Mouse (Mus musculus) kidney, embryonic 16.5 days (tissue): ENCODE data around the gene Csta1. TPM values are rescaled to one million over a fixed set of nuclear protein-coding genes. Genes with fewer than 3 reads are reported as not detected.
A peak's percentile ranks its signal among the peaks of the same experiment; 100 is the strongest.

Source experiments
- ATAC-seq: fragments of 200-750 bp; cut with Nextera tagmentation; 2 replicates; pipeline ENCODE4 v1.8.0; 2017; ENCODE audit warnings: moderate TSS enrichment; ENCODE audit not compliant: low FRiP score, low TSS enrichment
- H3K27ac ChIP-seq: fragments of 300-500 bp; sonication (generic); 2 replicates; pipeline ENCODE4 v1.5.1; 2014; ENCODE audit warnings: low read length
- H3K27me3 ChIP-seq: fragments of 300-500 bp; sonication (generic); 2 replicates; pipeline ENCODE4 v1.6.1; 2014; ENCODE audit warnings: low read length, control low read depth, mixed read lengths; ENCODE audit not compliant: insufficient read depth
- H3K36me3 ChIP-seq: fragments of 300-500 bp; sonication (generic); 2 replicates; pipeline ENCODE4 v1.6.1; 2014; ENCODE audit warnings: low read length, control low read depth, mixed read lengths; ENCODE audit not compliant: insufficient read depth
- H3K4me1 ChIP-seq: fragments of 300-500 bp; sonication (generic); 2 replicates; pipeline ENCODE4 v1.6.1; 2014; ENCODE audit warnings: low read length, control low read depth, mixed read lengths; ENCODE audit not compliant: insufficient read depth
- H3K4me2 ChIP-seq: fragments of 300-500 bp; sonication (generic); replicated peaks from 2 replicates; pipeline ENCODE4 v1.6.1; 2014; ENCODE audit warnings: low read depth, low read length
- H3K4me3 ChIP-seq: fragments of 300-500 bp; sonication (generic); 2 replicates; pipeline ENCODE4 v1.5.1; 2014; ENCODE audit warnings: mild to moderate bottlenecking, low read length
- H3K9ac ChIP-seq: fragments of 300-500 bp; sonication (generic); replicated peaks from 2 replicates; pipeline ENCODE4 v1.6.1; 2014; ENCODE audit warnings: low read length
- H3K9me3 ChIP-seq: fragments of 300-500 bp; sonication (generic); 2 replicates; pipeline ENCODE4 v1.6.1; 2016; ENCODE audit warnings: low read length, control low read depth
- WGBS: fragments of 180-500 bp; shearing (Covaris S2); extraction: QIAGEN DNeasy Blood & Tissue Kit; methylation state at CpG from one replicate; pipeline ENCODE4 v1.1.7; 2014; 5-methylcytosine and 5-hydroxymethylcytosine counted together
- polyA plus RNA-seq: library from polyadenylated mRNA; unstranded; fragments of >200 nt; fragmentation: Nextera tagmentation; extraction: Ambion mirVana; gene quantifications from 2 replicates; pipeline ENCODE4 v1.2.1, GENCODE M21; 2015

Gene Csta1
- polyA plus RNA-seq, 1 experiment from 2014 or later, result 0.05 TPM

- Histone ChIP-seq H3K9ac (peak overlapping the region; percentile 93), H3K4me1 (peaks cover 27% of the 10 kb centered on the region), H3K27me3 (no peaks in the 10 kb centered on the region), H3K4me2 (peak overlapping the region; percentile 53), H3K27ac (peak overlapping the region; percentile 100), H3K4me3 (peak overlapping the region; percentile 83), H3K36me3 (no peaks in the 10 kb centered on the region), H3K9me3 (no peaks in the 10 kb centered on the region)
- ATAC-seq, result no peak
- WGBS, result 28% methylated on average over 8 of the region's 8 CpGs
Observed at GRCm38 (mm10) chr16:36072410-36073011, 58.5 kb downstream of the Csta1 start.

- Histone ChIP-seq H3K4me1 (peaks cover 27% of the 10 kb centered on the region), H3K9me3 (no peaks in the 10 kb centered on the region), H3K36me3 (peaks cover 3% of the 10 kb centered on the region; the same call in 1 of the 2 replicates), H3K27me3 (no peaks in the 10 kb centered on the region), H3K9ac (peak within 1 kb of the TSS; percentile 93), H3K4me3 (peak within 1 kb of the TSS; percentile 83), H3K27ac (peak within 1 kb of the TSS; percentile 100), H3K4me2 (peak within 1 kb of the TSS; percentile 53)
- ATAC-seq, result peak; percentile 96
- WGBS, result under 1% methylated on average over 79 of the region's 81 CpGs
Observed at GRCm38 (mm10) chr16:36071450-36072379, 59.3 kb downstream of the Csta1 start, which contains the start of the genes Fam162a and Ccdc58. TSS of gene Fam162a (minus strand) at chr16:36071594. TSS of gene Ccdc58 (plus strand) at chr16:36071685.

GRCm38 (mm10) chr16:36071071-36071449, 60.0 kb downstream of the Csta1 start:
- Histone ChIP-seq H3K9ac (peak overlapping the region; percentile 93), H3K9me3 (no peaks in the 10 kb centered on the region), H3K4me2 (peak overlapping the region; percentile 53), H3K27ac (peak overlapping the region; percentile 100), H3K36me3 (peaks cover 3% of the 10 kb centered on the region; the same call in 1 of the 2 replicates), H3K4me1 (peaks cover 27% of the 10 kb centered on the region), H3K4me3 (peak overlapping the region; percentile 83), H3K27me3 (no peaks in the 10 kb centered on the region)
- 1% methylated on average over 16 of the region's 16 CpGs for WGBS
- no peak for ATAC-seq

Other genes starting within 250 kb of the Csta1 start
- 4.8 and 5.0 TPM in 2 replicates for gene Parp9, start 192.8 kb downstream of the Csta1 start, polyA plus RNA-seq
- gene Dtx3l, start 192.1 kb downstream of the Csta1 start, polyA plus RNA-seq, result 3.9 and 4.5 TPM in 2 replicates
- gene Kpna1, start 152.5 kb downstream of the Csta1 start, polyA plus RNA-seq, result 35.9 and 38.2 TPM in 2 replicates
- gene Wdr5b, start 90.1 kb downstream of the Csta1 start, polyA plus RNA-seq, result 8.5 and 9.3 TPM in 2 replicates
- gene Fam162a, start 59.6 kb downstream of the Csta1 start, polyA plus RNA-seq, result 317 and 325 TPM in 2 replicates
- gene Ccdc58, start 59.6 kb downstream of the Csta1 start, polyA plus RNA-seq, result 80.7 and 86.8 TPM in 2 replicates
- 1.0 TPM in 2 replicates for gene Stfa2l1, start 25.6 kb upstream of the Csta1 start, polyA plus RNA-seq
- gene Gm5483, start 53.0 kb upstream of the Csta1 start, polyA plus RNA-seq, result 1.6 and 1.7 TPM in 2 replicates
- gene Gm5416, start 79.2 kb upstream of the Csta1 start, polyA plus RNA-seq, result 0.74 TPM in 1 of 2 replicates, not detected in the other
- not detected in 2 replicates for gene 2010005H15Rik, start 90.2 kb upstream of the Csta1 start, polyA plus RNA-seq
- gene Stfa1, start 145.7 kb upstream of the Csta1 start, polyA plus RNA-seq, result 2.9 and 4.2 TPM in 2 replicates
- gene BC117090, start 203.1 kb upstream of the Csta1 start, polyA plus RNA-seq, result not detected in 2 replicates
- 2.3 and 3.2 TPM in 2 replicates for gene BC100530, start 236.5 kb upstream of the Csta1 start, polyA plus RNA-seq